Mouse (Mus musculus) left cerebral cortex, postnatal 36 days (tissue): ENCODE results near the gene Nrarp. TPM values are rescaled to one million over a fixed set of nuclear protein-coding genes. Genes with fewer than 3 reads are reported as not detected.

ENCODE experiments used
- DNase-seq, 2 experiments: peaks; one replicate each; pipeline ENCODE4 v3.0.0; 2021 to 2022; ENCODE audit warnings: low spot score in 2 of 2, mixed read lengths in 1 of 2
- intact Hi-C: fragments of 180-260 bp; cut with DNase I; formaldehyde crosslinking; loops from one replicate; pipeline ENCODE4 v1.15.1; 2025
- total RNA-seq, 2 experiments: library from RNA; stranded (reverse); gene quantifications; 2 replicates each; pipeline ENCODE4 v1.2.3; 2021

Nrarp gene
- total RNA-seq, 2 experiments from 2014 or later: 19.7 to 30.7 TPM

- intact Hi-C loops: loop anchor here (2.0 kb wide), 1 partner anchor 38 kb away; the partner anchor contains the start of gene Tprn
- DNase-seq: no peak
Measured at GRCm38 (mm10) chr2:25224492-25224765, 43.9 kb downstream of the Nrarp start, which contains the start of gene Tubb4b. Tubb4b (minus strand) TSS chr2:25224702.

GRCm38 (mm10) chr2:25224766-25225752 is 44.5 kb downstream of the Nrarp start:
- peak; percentile 99 for DNase-seq
- intact Hi-C loops: loop anchor here (2.0 to 5.0 kb wide), 2 partner anchors 33 to 38 kb away; partner anchors contain the start of gene Tprn

GRCm38 (mm10) chr2:25225811-25226379 is 45.3 kb downstream of the Nrarp start:
- intact Hi-C loops: loop anchor here (2.0 to 5.0 kb wide), 2 partner anchors 34 to 37 kb away; partner anchors contain the start of gene Tprn
- no peak for DNase-seq

GRCm38 (mm10) chr2:25226864-25227263 is 46.3 kb downstream of the Nrarp start:
- intact Hi-C loops: loop anchor here (5.0 kb wide), 1 partner anchor 35 kb away; no protein-coding TSS in a partner anchor
- peak; percentile 33 to 41 for DNase-seq

GRCm38 (mm10) chr2:25227406-25227805 is 46.8 kb downstream of the Nrarp start:
- intact Hi-C loops: loop anchor here (5.0 kb wide), 1 partner anchor 35 kb away; no protein-coding TSS in a partner anchor
- DNase-seq: no peak

- intact Hi-C loops: loop anchor here (5.0 kb wide), 1 partner anchor 36 kb away; no protein-coding TSS in a partner anchor
- peak; percentile 80 to 84 for DNase-seq
Measured at GRCm38 (mm10) chr2:25228431-25228889, 47.9 kb downstream of the Nrarp start.

- DNase-seq: no peak
- intact Hi-C loops: loop anchor here (5.0 kb wide), 1 partner anchor 37 kb away; no protein-coding TSS in a partner anchor
Measured at GRCm38 (mm10) chr2:25228995-25229530, 48.5 kb downstream of the Nrarp start.

- no peak for DNase-seq
- intact Hi-C loops: loop anchor here (5.0 kb wide), 1 partner anchor 37 kb away; no protein-coding TSS in a partner anchor
Measured at GRCm38 (mm10) chr2:25229582-25229981, 49.0 kb downstream of the Nrarp start.

- intact Hi-C loops: no loop called here
- no peak for DNase-seq
Measured at GRCm38 (mm10) chr2:25230581-25230980, 50.0 kb downstream of the Nrarp start.

GRCm38 (mm10) chr2:25231038-25231437 is 50.5 kb downstream of the Nrarp start:
- no peak for DNase-seq
- intact Hi-C loops: no loop called here

Other genes starting within 250 kb of the Nrarp start
- 10 to 100 TPM; 14.1 to 18.1 TPM for gene Arrdc1, start 245.5 kb upstream of the Nrarp start, total RNA-seq
- 10 to 100 TPM; 37.1 to 37.3 TPM for gene Zmynd19, start 231.0 kb upstream of the Nrarp start, total RNA-seq
- 10 to 100 TPM; 28.4 to 34.6 TPM for gene Dph7, start 218.4 kb upstream of the Nrarp start, total RNA-seq
- gene Mrpl41, start 205.7 kb upstream of the Nrarp start, total RNA-seq: 10 to 100 TPM; 77.5 to 82.1 TPM
- 10 to 100 TPM; 19.3 to 22.2 TPM for gene Pnpla7, start 204.7 kb upstream of the Nrarp start, total RNA-seq
- 100 to 1,000 TPM; 458 to 503 TPM for gene Nsmf, start 126.4 kb upstream of the Nrarp start, total RNA-seq
- gene Entpd8, start 100.5 kb upstream of the Nrarp start, total RNA-seq: not detected
- not detected for gene Noxa1, start 85.6 kb upstream of the Nrarp start, total RNA-seq
- 1 to 10 TPM; 1.6 to 2.3 TPM for gene Tor4a, start 16.1 kb downstream of the Nrarp start, total RNA-seq
- 10 to 100 TPM; 55.4 to 58.5 TPM for gene Nelfb, start 30.7 kb downstream of the Nrarp start, total RNA-seq
- gene Stpg3, start 33.9 kb downstream of the Nrarp start, total RNA-seq: under 1 TPM in 1 of 2 experiments, not detected in 1; 0.29 TPM
- gene Fam166a, start 38.0 kb downstream of the Nrarp start, total RNA-seq: not detected
- gene Tubb4b, start 43.9 kb downstream of the Nrarp start, total RNA-seq: 100 to 1,000 TPM; 334 to 390 TPM
- gene Slc34a3, start 53.6 kb downstream of the Nrarp start, total RNA-seq: not detected
- gene Rnf224, start 56.0 kb downstream of the Nrarp start, total RNA-seq: not detected
- 100 to 1,000 TPM; 244 to 282 TPM for gene Rnf208, start 61.5 kb downstream of the Nrarp start, total RNA-seq
- not detected for gene Cysrt1, start 61.7 kb downstream of the Nrarp start, total RNA-seq
- 1 to 10 TPM; 1.9 to 3.2 TPM for gene AL732309.1, start 66.1 kb downstream of the Nrarp start, total RNA-seq
- gene Tmem203, start 74.7 kb downstream of the Nrarp start, total RNA-seq: 10 to 100 TPM; 32.8 to 44.3 TPM
- gene Tprn, start 81.9 kb downstream of the Nrarp start, total RNA-seq: 10 to 100 TPM; 18.5 to 24.7 TPM
- gene Ssna1, start 91.7 kb downstream of the Nrarp start, total RNA-seq: 10 to 100 TPM; 60.1 to 68.3 TPM
- gene Anapc2, start 91.7 kb downstream of the Nrarp start, total RNA-seq: 10 to 100 TPM; 78.9 to 82.8 TPM
- gene Tmem210, start 107.4 kb downstream of the Nrarp start, total RNA-seq: not detected
- gene Lrrc26, start 109.2 kb downstream of the Nrarp start, total RNA-seq: not detected
- gene Grin1, start 138.4 kb downstream of the Nrarp start, total RNA-seq: 100 to 1,000 TPM; 451 to 471 TPM
- 10 to 100 TPM; 57.0 to 63.7 TPM for gene Man1b1, start 151.6 kb downstream of the Nrarp start, total RNA-seq
- 10 to 100 TPM; 27.1 to 34.1 TPM for gene Dpp7, start 175.6 kb downstream of the Nrarp start, total RNA-seq
- gene Uap1l1, start 184.9 kb downstream of the Nrarp start, total RNA-seq: 10 to 100 TPM; 17.0 to 20.8 TPM
- 1 to 10 TPM; 2.7 to 4.1 TPM for gene Sapcd2, start 191.6 kb downstream of the Nrarp start, total RNA-seq
- 10 to 100 TPM; 12.0 to 13.9 TPM for gene Entpd2, start 215.1 kb downstream of the Nrarp start, total RNA-seq
- 100 to 1,000 TPM; 325 to 339 TPM for gene Npdc1, start 218.6 kb downstream of the Nrarp start, total RNA-seq
- gene Fut7, start 242.5 kb downstream of the Nrarp start, total RNA-seq: under 1 TPM in 1 of 2 experiments, not detected in 1; 0.20 TPM
- 100 to 1,000 TPM; 169 to 174 TPM for gene Abca2, start 247.9 kb downstream of the Nrarp start, total RNA-seq